ENCODE assay signal across 9 mouse cellular contexts in genomic region chr4:117527952-117528351, GRCm38 (mm10). TPM values are rescaled to one million over a fixed set of nuclear protein-coding genes. Genes with fewer than 3 reads are reported as not detected.
DNase-seq lines count a peak whose midpoint lies in the region; ATAC-seq and TF ChIP-seq lines count a peak whose summit lies in the region.
"Had no signal": no experiment of that assay in that cellular context is flagged by ENCODE, and none has a peak within 500 bp of the region (broad histone marks: within the 10 kb centered on the region; RNA-seq: fewer than 3 reads in every experiment).

No protein-coding gene starts in this region.

- no peak overlapping the region for H3K4me2 ChIP-seq in hindbrain, embryonic 11.5 days (replicated peaks; ENCODE audit: low read depth, low read length)
- no peak overlapping the region for H3K4me2 ChIP-seq in hindbrain, embryonic 16.5 days (ENCODE audit: low read length)
- H3K4me2 ChIP-seq: embryonic facial prominence, embryonic 15.5 days had no signal

- H3K27ac ChIP-seq in hindbrain, embryonic 11.5 days (ENCODE audit: low read depth, low read length), result no peak overlapping the region
- no peak overlapping the region for H3K27ac ChIP-seq in hindbrain, embryonic 16.5 days (ENCODE audit: low read depth, low read length)
- H3K27ac ChIP-seq in left cerebral cortex, adult 2 months, result no peak overlapping the region
- H3K27ac ChIP-seq: embryonic facial prominence, embryonic 15.5 days had no signal

- intact Hi-C loops in gastrocnemius, postnatal 14 days (cut with DNase I; ENCODE audit: low total_unique reads), result loop anchor here (5.0 kb wide), 2 partner anchors 201 to 256 kb away; no protein-coding TSS in a partner anchor
- intact Hi-C loops in left cerebral cortex, adult 2 months (cut with DNase I), result loop anchor here (1.0 to 2.0 kb wide), 2 partner anchors 205 to 257 kb away; no protein-coding TSS in a partner anchor

- H3K9me3 ChIP-seq in hindbrain, embryonic 11.5 days (ENCODE audit: control insufficient read depth, low read length), result no peaks in the 10 kb centered on the region
- no peaks in the 10 kb centered on the region for H3K9me3 ChIP-seq in hindbrain, embryonic 16.5 days (ENCODE audit: control insufficient read depth, low read length)
- H3K9me3 ChIP-seq in E14TG2a.4 (ENCODE audit: low read length), result no peaks in the 10 kb centered on the region
- H3K9me3 ChIP-seq: embryonic facial prominence, embryonic 15.5 days had no signal

- H3K4me3 ChIP-seq in hindbrain, embryonic 11.5 days (ENCODE audit: low read depth, low read length), result no peak overlapping the region
- H3K4me3 ChIP-seq in hindbrain, embryonic 16.5 days (ENCODE audit: low read length), result no peak overlapping the region
- H3K4me3 ChIP-seq in E14TG2a.4 (replicated peaks; ENCODE audit: low read length), result no peak overlapping the region
- H3K4me3 ChIP-seq in left cerebral cortex, adult 2 months, result no peak overlapping the region
- H3K4me3 ChIP-seq: embryonic facial prominence, embryonic 15.5 days had no signal

- peak; percentile 66 for TF ChIP-seq CTCF in E14TG2a.4 (conservative IDR thresholded peaks at IDR 0.05; ENCODE audit: low read length)
- TF ChIP-seq CTCF in left cerebral cortex, adult 2 months (IDR thresholded peaks at IDR 0.05), result peak; percentile 71

- no peak overlapping the region for H3K9ac ChIP-seq in hindbrain, embryonic 11.5 days (ENCODE audit: low read depth, low read length)
- H3K9ac ChIP-seq in hindbrain, embryonic 16.5 days (ENCODE audit: low read depth, low read length), result no peak overlapping the region
- H3K9ac ChIP-seq: embryonic facial prominence, embryonic 15.5 days had no signal

- WGBS in hindbrain, embryonic 11.5 days, result 36% methylated on average over 1 of the region's 1 CpGs
- WGBS in hindbrain, embryonic 16.5 days, result 21% methylated on average over 1 of the region's 1 CpGs

- H3K36me3 ChIP-seq in hindbrain, embryonic 11.5 days (ENCODE audit: control insufficient read depth, insufficient read depth, low read length), result no peaks in the 10 kb centered on the region
- no peaks in the 10 kb centered on the region for H3K36me3 ChIP-seq in hindbrain, embryonic 16.5 days (ENCODE audit: control insufficient read depth, insufficient read depth, low read length)
- no peaks in the 10 kb centered on the region for H3K36me3 ChIP-seq in E14TG2a.4 (ENCODE audit: insufficient read depth, low read length)
- H3K36me3 ChIP-seq: embryonic facial prominence, embryonic 15.5 days had no signal

- peaks cover 2% of the 10 kb centered on the region; the same call in 1 of the 2 replicates for H3K27me3 ChIP-seq in hindbrain, embryonic 11.5 days (ENCODE audit: control insufficient read depth, insufficient read depth, low read length)
- H3K27me3 ChIP-seq in hindbrain, embryonic 16.5 days (replicated peaks; ENCODE audit: control insufficient read depth, insufficient read depth, low read length), result peaks cover 5% of the 10 kb centered on the region; the same call in 1 of the 2 replicates
- peaks cover 38% of the 10 kb centered on the region for H3K27me3 ChIP-seq in E14TG2a.4 (ENCODE audit: insufficient read depth, low read length)

- ATAC-seq in hindbrain, embryonic 11.5 days (ENCODE audit: low FRiP score), result 0 out of 2 replicates have a peak, but pooled peaks have one; percentile 22
- no peak for ATAC-seq in hindbrain, embryonic 16.5 days

- no peaks in the 10 kb centered on the region for H3K4me1 ChIP-seq in hindbrain, embryonic 11.5 days (replicated peaks; ENCODE audit: control insufficient read depth, insufficient read depth, low read length)
- no peaks in the 10 kb centered on the region for H3K4me1 ChIP-seq in hindbrain, embryonic 16.5 days (ENCODE audit: control insufficient read depth, insufficient read depth, low read depth, low read length)
- H3K4me1 ChIP-seq in E14TG2a.4 (replicated peaks; ENCODE audit: low read depth, low read length), result peaks cover 5% of the 10 kb centered on the region; the same call in 1 of the 2 replicates
- H3K4me1 ChIP-seq: embryonic facial prominence, embryonic 15.5 days had no signal

- DNase-seq in hindbrain, embryonic 11.5 days (ENCODE audit: low spot score), result peak; percentile 67
- DNase-seq in adrenal gland, postnatal 14 days, result peak; percentile 75
- DNase-seq in gastrocnemius, postnatal 14 days, result peak; percentile 42
- DNase-seq in left cerebral cortex, adult 2 months (ENCODE audit: extremely low spot score in 1 of 2, low spot score in 2 of 2), result peak; percentile 26 to 34
- DNase-seq in naive thymus-derived CD4-positive, alpha-beta T cell, adult 2 months (ENCODE audit: low read depth), result peak; percentile 53
- peak; percentile 10 for DNase-seq in yolk sac, embryonic 10.5 days (ENCODE audit: low spot score)

RNA-seq across cellular contexts. Expression of gene Eri3, which starts 22.2 kb away (rescaled TPM):
- 110 and 119 TPM in 2 replicates for polyA plus RNA-seq in hindbrain, embryonic 11.5 days (2014; fragmentation: Nextera tagmentation; extraction: Ambion mirVana)
- 254 and 276 TPM in 2 replicates for polyA plus RNA-seq in hindbrain, embryonic 16.5 days (2015; fragmentation: Nextera tagmentation; extraction: Ambion mirVana)
- total RNA-seq in adrenal gland, postnatal 14 days (2021), result 65.3 and 70.7 TPM in 2 replicates
- 10 to 100 TPM; 68.6 to 70.8 TPM for total RNA-seq in gastrocnemius, postnatal 14 days (2021)
- 100 to 1,000 TPM; 197 to 200 TPM for total RNA-seq in left cerebral cortex, adult 2 months (2021)

RNA-seq across cellular contexts. Expression of gene Rnf220, which starts 31.1 kb away (rescaled TPM):
- polyA plus RNA-seq in hindbrain, embryonic 11.5 days (2014; fragmentation: Nextera tagmentation; extraction: Ambion mirVana), result 54.1 and 55.5 TPM in 2 replicates
- polyA plus RNA-seq in hindbrain, embryonic 16.5 days (2015; fragmentation: Nextera tagmentation; extraction: Ambion mirVana), result 109 and 114 TPM in 2 replicates
- 68.8 and 93.7 TPM in 2 replicates for total RNA-seq in adrenal gland, postnatal 14 days (2021)
- total RNA-seq in gastrocnemius, postnatal 14 days (2021), result 10 to 100 TPM; 38.0 to 38.5 TPM
- 100 to 1,000 TPM; 192 to 199 TPM for total RNA-seq in left cerebral cortex, adult 2 months (2021)

Comparison
In these comparisons a context has a peak if more than half of its experiments do, and no peak if none do; other contexts are left out.
1. DNase-seq: peak in every context shown above with its lines; median percentile 75 in adrenal gland, postnatal 14 days; 67 in hindbrain, embryonic 11.5 days; 53 in naive thymus-derived CD4-positive, alpha-beta T cell, adult 2 months; 42 in gastrocnemius, postnatal 14 days; 30 in left cerebral cortex, adult 2 months; 10 in yolk sac, embryonic 10.5 days.